Mouse (Mus musculus): Measurements from ENCODE around the gene Cpne4. TPM values are rescaled to one million over a fixed set of nuclear protein-coding genes. Genes with fewer than 3 reads are reported as not detected.

Cpne4 gene
- polyA plus RNA-seq, 1 experiment from 2014 or later = 0.50 TPM

- Histone ChIP-seq H3K27me3 (replicated peaks) (no peaks in the 10 kb centered on the region), H3K9ac (no peak overlapping the region), H3K9me3 (no peaks in the 10 kb centered on the region), H3K4me1 (no peaks in the 10 kb centered on the region), H3K4me2 (no peak overlapping the region), H3K4me3 (replicated peaks) (no peak overlapping the region), H3K27ac (no peak overlapping the region), H3K36me3 (peaks cover 22% of the 10 kb centered on the region; the same call in 1 of the 2 replicates)
- WGBS = 93% methylated on average over 10 of the region's 10 CpGs
- ATAC-seq (ENCODE audit: insufficient read depth, low FRiP score, low read depth) = no peak
These were observed 522.0 kb downstream of the Cpne4 start for GRCm38 (mm10) chr9:105069106-105069505.

- Histone ChIP-seq H3K9ac (no peak overlapping the region), H3K4me3 (replicated peaks) (no peak overlapping the region), H3K4me2 (no peak overlapping the region), H3K9me3 (no peaks in the 10 kb centered on the region), H3K36me3 (peaks cover 25% of the 10 kb centered on the region), H3K4me1 (no peaks in the 10 kb centered on the region), H3K27me3 (replicated peaks) (no peaks in the 10 kb centered on the region), H3K27ac (no peak overlapping the region)
- 78% methylated on average over 4 of the region's 4 CpGs for WGBS
- ATAC-seq (ENCODE audit: insufficient read depth, low FRiP score, low read depth) = no peak
These were observed 526.1 kb downstream of the Cpne4 start for GRCm38 (mm10) chr9:105072991-105073748.

GRCm38 (mm10) chr9:105074851-105075250 lies 527.8 kb downstream of the Cpne4 start:
- Histone ChIP-seq H3K4me2 (no peak overlapping the region), H3K4me3 (replicated peaks) (no peak overlapping the region), H3K27me3 (replicated peaks) (no peaks in the 10 kb centered on the region), H3K9ac (no peak overlapping the region), H3K9me3 (no peaks in the 10 kb centered on the region), H3K27ac (no peak overlapping the region), H3K36me3 (peaks cover 21% of the 10 kb centered on the region), H3K4me1 (no peaks in the 10 kb centered on the region)
- ATAC-seq (ENCODE audit: insufficient read depth, low FRiP score, low read depth) = no peak
- WGBS = 88% methylated on average over 8 of the region's 8 CpGs

- H3K4me2 ChIP-seq = no peak overlapping the region
- H3K27ac ChIP-seq = no peak overlapping the region
- ATAC-seq (ENCODE audit: insufficient read depth, low FRiP score, low read depth) = no peak
- H3K9ac ChIP-seq = no peak overlapping the region
- no peaks in the 10 kb centered on the region for H3K9me3 ChIP-seq
- peaks cover 19% of the 10 kb centered on the region for H3K36me3 ChIP-seq
- H3K4me3 ChIP-seq (replicated peaks) = no peak overlapping the region
- no peaks in the 10 kb centered on the region for H3K4me1 ChIP-seq
- 85% methylated on average over 13 of the region's 13 CpGs for WGBS
- no peaks in the 10 kb centered on the region for H3K27me3 ChIP-seq (replicated peaks)
These were observed 529.8 kb downstream of the Cpne4 start for GRCm38 (mm10) chr9:105076756-105077424.

- H3K36me3 ChIP-seq = peaks cover 14% of the 10 kb centered on the region
- WGBS = 81% methylated on average over 4 of the region's 4 CpGs
- H3K27ac ChIP-seq = no peak overlapping the region
- H3K4me3 ChIP-seq (replicated peaks) = no peak overlapping the region
- ATAC-seq (ENCODE audit: insufficient read depth, low FRiP score, low read depth) = no peak
- H3K27me3 ChIP-seq (replicated peaks) = no peaks in the 10 kb centered on the region
- no peaks in the 10 kb centered on the region for H3K9me3 ChIP-seq
- H3K4me1 ChIP-seq = no peaks in the 10 kb centered on the region
- no peak overlapping the region for H3K9ac ChIP-seq
- no peak overlapping the region for H3K4me2 ChIP-seq
These were observed 531.4 kb downstream of the Cpne4 start for GRCm38 (mm10) chr9:105078460-105078859.

- 87% methylated on average over 3 of the region's 3 CpGs for WGBS
- Histone ChIP-seq H3K36me3 (peaks cover 9% of the 10 kb centered on the region), H3K9ac (no peak overlapping the region), H3K27me3 (replicated peaks) (no peaks in the 10 kb centered on the region), H3K9me3 (no peaks in the 10 kb centered on the region), H3K27ac (no peak overlapping the region), H3K4me2 (no peak overlapping the region), H3K4me1 (no peaks in the 10 kb centered on the region), H3K4me3 (replicated peaks) (no peak overlapping the region)
- no peak for ATAC-seq (ENCODE audit: insufficient read depth, low FRiP score, low read depth)
These were observed 533.2 kb downstream of the Cpne4 start for GRCm38 (mm10) chr9:105080246-105080645.

Small RNA genes within 50 kb of the gene (microRNA-seq; reads per million reads assigned to microRNA genes)
- gene Gm23391 = not detected

Other genes starting within 250 kb of the Cpne4 start
- 0.83 and 0.90 TPM in 2 replicates for gene Acpp, start 209.5 kb upstream of the Cpne4 start, polyA plus RNA-seq (2015; fragmentation: Nextera tagmentation; extraction: Ambion mirVana)

Data from stomach, embryonic 15.5 days (tissue).